Comparison of ENCODE assay signal across 8 mouse cellular contexts in genomic region chr2:166021642-166022041, GRCm38 (mm10). TPM values are rescaled to one million over a fixed set of nuclear protein-coding genes. Genes with fewer than 3 reads are reported as not detected.
DNase-seq lines count a peak whose midpoint lies in the region; ATAC-seq and TF ChIP-seq lines count a peak whose summit lies in the region.

No protein-coding gene starts in this region.

- TF ChIP-seq POLR2A in thymus, adult 2 months (IDR thresholded peaks at IDR 0.05; ENCODE audit: control insufficient read depth, extremely low read depth, insufficient read depth, low read length, poor library complexity) = no peak

- peak overlapping the region; percentile 70 for H3K27ac ChIP-seq in heart, embryonic 16.5 days (ENCODE audit: low read length)
- peak overlapping the region; percentile 83 for H3K27ac ChIP-seq in forebrain, postnatal 0 days (ENCODE audit: low read depth, low read length)
- peak overlapping the region; percentile 74 for H3K27ac ChIP-seq in midbrain, embryonic 11.5 days (ENCODE audit: low read depth, low read length)
- no peak overlapping the region for H3K27ac ChIP-seq in limb, embryonic 10.5 days
- H3K27ac ChIP-seq in thymus, adult 2 months (ENCODE audit: control insufficient read depth, insufficient read depth, low read length) = no peak overlapping the region

- H3K36me3 ChIP-seq in heart, embryonic 16.5 days (ENCODE audit: control insufficient read depth, insufficient read depth) = no peaks in the 10 kb centered on the region
- no peaks in the 10 kb centered on the region for H3K36me3 ChIP-seq in forebrain, postnatal 0 days (ENCODE audit: insufficient read depth)
- no peaks in the 10 kb centered on the region; the same call in 1 of the 2 replicates for H3K36me3 ChIP-seq in midbrain, embryonic 11.5 days (ENCODE audit: control insufficient read depth, insufficient read depth, low read length)
- H3K36me3 ChIP-seq in limb, embryonic 10.5 days = no peaks in the 10 kb centered on the region
- no peaks in the 10 kb centered on the region for H3K36me3 ChIP-seq in thymus, adult 2 months (ENCODE audit: control insufficient read depth, insufficient read depth, low read length)

- TF ChIP-seq CTCF in forebrain, postnatal 0 days (IDR thresholded peaks at IDR 0.05; ENCODE audit: low read depth) = no peak
- TF ChIP-seq CTCF in thymus, adult 2 months (IDR thresholded peaks at IDR 0.05; ENCODE audit: borderline replicate concordance, control insufficient read depth, extremely low read depth, insufficient read depth, low read length, poor library complexity) = no peak

- intact Hi-C loops in heart, postnatal 25 days (cut with DNase I) = no loop called here

- WGBS in heart, embryonic 16.5 days = 42% methylated on average over 3 of the region's 3 CpGs
- WGBS in forebrain, postnatal 0 days = 17% methylated on average over 3 of the region's 3 CpGs
- 17% methylated on average over 3 of the region's 3 CpGs for WGBS in midbrain, embryonic 11.5 days
- WGBS in limb, embryonic 10.5 days = 65% methylated on average over 3 of the region's 3 CpGs
- WGBS in thymus, adult 2 months = 83% methylated on average over 3 of the region's 3 CpGs

- H3K27me3 ChIP-seq in heart, embryonic 16.5 days (ENCODE audit: control insufficient read depth, insufficient read depth, low read length) = no peaks in the 10 kb centered on the region
- no peaks in the 10 kb centered on the region for H3K27me3 ChIP-seq in forebrain, postnatal 0 days (ENCODE audit: insufficient read depth, low read length)
- H3K27me3 ChIP-seq in midbrain, embryonic 11.5 days (ENCODE audit: control insufficient read depth, insufficient read depth, low read length) = no peaks in the 10 kb centered on the region
- no peaks in the 10 kb centered on the region for H3K27me3 ChIP-seq in limb, embryonic 10.5 days (ENCODE audit: low read depth, poor library complexity, severe bottlenecking)
- H3K27me3 ChIP-seq in thymus, adult 2 months (ENCODE audit: control insufficient read depth, insufficient read depth, low read length) = no peaks in the 10 kb centered on the region

- H3K4me1 ChIP-seq in heart, embryonic 16.5 days (ENCODE audit: control insufficient read depth, insufficient read depth, low read length) = peaks cover 28% of the 10 kb centered on the region
- peaks cover 23% of the 10 kb centered on the region for H3K4me1 ChIP-seq in forebrain, postnatal 0 days (ENCODE audit: insufficient read depth)
- peaks cover 23% of the 10 kb centered on the region for H3K4me1 ChIP-seq in midbrain, embryonic 11.5 days (ENCODE audit: control insufficient read depth, insufficient read depth, low read length)
- H3K4me1 ChIP-seq in limb, embryonic 10.5 days = peaks cover 30% of the 10 kb centered on the region
- peaks cover 23% of the 10 kb centered on the region for H3K4me1 ChIP-seq in thymus, adult 2 months (replicated peaks; ENCODE audit: control insufficient read depth, insufficient read depth, low read length)

- no peak for DNase-seq in heart, postnatal 25 days (ENCODE audit: low spot score)
- DNase-seq in adrenal gland, postnatal 10 days = peak; percentile 52
- peak; percentile 66 for DNase-seq in forebrain, postnatal 0 days
- DNase-seq in midbrain, embryonic 11.5 days (ENCODE audit: low spot score, missing footprints) = peak; percentile 92
- DNase-seq in limb, embryonic 10.5 days (ENCODE audit: low spot score) = no peak
- no peak for DNase-seq in thymus, adult 2 months
- no peak for DNase-seq in c-Kit-positive CD71-positive TER-119-positive erythroid progenitor cells, embryonic 14.5 days (ENCODE audit: low spot score)

- no peak for ATAC-seq in heart, embryonic 16.5 days (replicated peaks; ENCODE audit: extremely low read depth, insufficient read depth, low FRiP score)
- ATAC-seq in forebrain, postnatal 0 days = peak; percentile 75
- peak; percentile 80 for ATAC-seq in midbrain, embryonic 11.5 days (ENCODE audit: low FRiP score)

- no peaks in the 10 kb centered on the region for H3K9me3 ChIP-seq in heart, embryonic 16.5 days (replicated peaks; ENCODE audit: control insufficient read depth, low read length)
- no peaks in the 10 kb centered on the region for H3K9me3 ChIP-seq in forebrain, postnatal 0 days (ENCODE audit: low read length)
- no peaks in the 10 kb centered on the region for H3K9me3 ChIP-seq in midbrain, embryonic 11.5 days (ENCODE audit: control insufficient read depth, low read length)
- H3K9me3 ChIP-seq in limb, embryonic 10.5 days (replicated peaks) = no peaks in the 10 kb centered on the region

- peak overlapping the region; percentile 45; the same call in 1 of the 2 replicates for H3K9ac ChIP-seq in heart, embryonic 16.5 days (ENCODE audit: low read length)
- no peak overlapping the region for H3K9ac ChIP-seq in forebrain, postnatal 0 days
- no peak overlapping the region; the same call in 1 of the 2 replicates for H3K9ac ChIP-seq in midbrain, embryonic 11.5 days (ENCODE audit: low read length)

- no peak overlapping the region for H3K4me2 ChIP-seq in heart, embryonic 16.5 days (ENCODE audit: low read depth, low read length)
- H3K4me2 ChIP-seq in forebrain, postnatal 0 days (ENCODE audit: low read depth) = no peak overlapping the region
- no peak overlapping the region for H3K4me2 ChIP-seq in midbrain, embryonic 11.5 days

- no peak overlapping the region for H3K4me3 ChIP-seq in heart, embryonic 16.5 days (ENCODE audit: low read length)
- no peak overlapping the region for H3K4me3 ChIP-seq in forebrain, postnatal 0 days (ENCODE audit: low read depth, low read length)
- no peak overlapping the region for H3K4me3 ChIP-seq in midbrain, embryonic 11.5 days (ENCODE audit: low read depth, low read length)
- H3K4me3 ChIP-seq in limb, embryonic 10.5 days = no peak overlapping the region
- H3K4me3 ChIP-seq in thymus, adult 2 months (ENCODE audit: control insufficient read depth, insufficient read depth, low read length) = no peak overlapping the region

RNA-seq across cellular contexts. Expression of gene Ncoa3, which starts 29.2 kb away (rescaled TPM):
- 9.5 and 9.9 TPM in 2 replicates for polyA plus RNA-seq in heart, embryonic 16.5 days (2015; fragmentation: Nextera tagmentation; extraction: Ambion mirVana)
- total RNA-seq in heart, postnatal 25 days (2021) = 10 to 100 TPM; 23.8 to 29.6 TPM
- total RNA-seq in adrenal gland, postnatal 10 days (2021) = 10 to 100 TPM; 24.1 to 31.7 TPM
- 19.8 and 24.1 TPM in 2 replicates for total RNA-seq in forebrain, postnatal 0 days (2014; rRNA removed)
- polyA plus RNA-seq in forebrain, postnatal 0 days (2015; fragmentation: Nextera tagmentation; extraction: Ambion mirVana) = 6.6 and 9.8 TPM in 2 replicates
- 16.1 and 17.4 TPM in 2 replicates for polyA plus RNA-seq in midbrain, embryonic 11.5 days (2014; fragmentation: Nextera tagmentation; extraction: Ambion mirVana)
- polyA plus RNA-seq in limb, embryonic 10.5 days (2016; fragmentation: Nextera tagmentation; extraction: Ambion mirVana) = 15.5 and 15.7 TPM in 2 replicates
- polyA plus RNA-seq in thymus, adult 2 months (2012; rRNA removed) = 70.0 and 73.4 TPM in 2 replicates

Comparison
In these comparisons a context has a peak if more than half of its experiments do, and no peak if none do; other contexts are left out.
1. H3K27ac ChIP-seq: peak in heart, embryonic 16.5 days (single experiment), forebrain, postnatal 0 days (single experiment) and midbrain, embryonic 11.5 days (single experiment); none in limb, embryonic 10.5 days (single experiment) and thymus, adult 2 months (single experiment).
2. DNase-seq: peak in adrenal gland, postnatal 10 days (single experiment), forebrain, postnatal 0 days (single experiment) and midbrain, embryonic 11.5 days (single experiment); none in heart, postnatal 25 days (single experiment), limb, embryonic 10.5 days (single experiment), thymus, adult 2 months (single experiment) and c-Kit-positive CD71-positive TER-119-positive erythroid progenitor cells, embryonic 14.5 days (single experiment).